Mouse (Mus musculus): ENCODE results near the gene Slc6a16.

Gene Slc6a16

GRCm38 (mm10) chr7:45312023-45312422, 71.1 kb downstream of the Slc6a16 start:
- DNase-seq (ENCODE audit: low read depth, low spot score): no peak

DNA sequence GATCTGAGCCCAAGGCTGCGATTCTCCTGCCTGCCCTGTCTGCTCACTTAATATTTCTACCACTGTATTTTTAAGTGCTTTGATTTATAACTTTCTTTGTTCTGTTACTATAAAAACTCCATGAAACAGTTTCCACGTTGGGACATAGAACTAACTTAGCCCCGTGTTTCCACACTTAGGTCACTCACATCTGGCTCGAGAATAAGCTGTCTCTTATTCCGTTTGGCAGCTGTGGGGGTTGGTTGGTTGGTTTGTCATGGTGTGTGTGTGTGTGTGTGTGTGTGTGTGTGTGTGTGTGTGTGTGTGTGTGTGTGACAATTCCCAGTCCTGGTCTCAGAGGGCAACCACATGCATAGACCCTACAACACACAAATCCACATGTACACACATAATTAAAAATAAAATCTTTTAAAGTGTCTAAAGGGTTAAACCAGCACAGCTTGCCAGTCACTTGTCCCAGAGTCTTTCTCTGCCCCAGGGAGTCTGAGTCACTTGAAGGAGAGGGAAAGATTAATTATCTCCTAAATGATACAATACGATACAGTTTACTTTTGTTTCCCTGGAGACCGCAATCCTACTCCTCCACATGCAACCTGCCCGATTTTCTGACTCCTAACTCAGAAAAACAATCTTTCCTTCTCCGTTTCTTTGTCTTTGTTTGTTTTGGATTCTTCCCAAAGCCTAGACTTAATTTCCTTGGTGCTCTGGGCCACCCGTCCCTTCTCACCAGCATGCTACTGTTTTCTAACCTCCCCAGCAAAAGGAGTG, 72.0 kb downstream of the Slc6a16 start:
- DNase-seq (ENCODE audit: low read depth, low spot score): no peak

- DNase-seq (ENCODE audit: low read depth, low spot score): no peak
These were observed 72.6 kb downstream of the Slc6a16 start for GRCm38 (mm10) chr7:45313495-45313894.

DNA sequence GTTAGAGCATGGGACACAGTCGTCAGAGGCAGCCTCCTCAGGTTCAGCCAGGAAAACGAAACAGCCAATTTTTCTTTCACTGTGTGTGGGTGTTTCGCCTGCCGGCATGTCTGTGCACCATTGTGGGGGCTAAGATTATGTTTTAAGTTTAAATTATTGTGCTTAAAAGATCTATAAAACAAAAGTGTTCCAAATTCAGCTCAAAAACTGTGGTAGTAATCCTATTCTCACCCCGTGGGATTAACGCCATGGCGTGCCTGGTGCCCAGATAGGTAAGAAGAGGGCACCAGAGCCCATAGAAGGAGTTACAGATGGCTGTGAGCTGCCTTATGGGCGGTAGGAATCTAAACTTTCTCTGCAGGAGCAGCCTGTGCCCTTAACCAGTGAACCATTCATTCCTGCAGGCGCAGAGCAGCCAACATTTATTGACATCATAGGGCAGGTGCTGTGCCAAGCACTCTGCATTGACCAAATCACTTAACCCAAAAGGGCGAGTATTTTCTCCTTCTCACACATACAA, 74.4 kb downstream of the Slc6a16 start:
- no peak for DNase-seq (ENCODE audit: low read depth, low spot score)

DNA sequence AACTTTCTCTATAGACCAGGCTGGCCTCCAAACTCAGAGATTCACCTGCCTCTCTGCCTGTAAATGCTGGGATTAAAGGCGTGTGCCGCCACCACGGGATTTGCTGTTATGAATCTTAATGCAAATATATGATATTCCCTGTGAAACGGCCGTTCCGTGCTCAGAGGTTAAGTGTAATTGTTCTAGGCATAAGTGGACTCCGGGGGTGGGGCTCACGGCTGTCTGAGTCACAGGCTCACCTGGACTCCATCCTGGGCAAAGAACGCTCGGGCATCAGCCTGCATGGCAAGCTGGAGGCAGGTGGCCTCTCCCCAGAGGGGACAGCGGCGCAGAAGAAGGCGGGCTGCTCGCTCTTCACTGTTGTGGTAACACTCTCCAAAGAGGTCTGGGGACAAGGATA, 75.7 kb downstream of the Slc6a16 start:
- DNase-seq (ENCODE audit: low read depth, low spot score): no peak

DNA sequence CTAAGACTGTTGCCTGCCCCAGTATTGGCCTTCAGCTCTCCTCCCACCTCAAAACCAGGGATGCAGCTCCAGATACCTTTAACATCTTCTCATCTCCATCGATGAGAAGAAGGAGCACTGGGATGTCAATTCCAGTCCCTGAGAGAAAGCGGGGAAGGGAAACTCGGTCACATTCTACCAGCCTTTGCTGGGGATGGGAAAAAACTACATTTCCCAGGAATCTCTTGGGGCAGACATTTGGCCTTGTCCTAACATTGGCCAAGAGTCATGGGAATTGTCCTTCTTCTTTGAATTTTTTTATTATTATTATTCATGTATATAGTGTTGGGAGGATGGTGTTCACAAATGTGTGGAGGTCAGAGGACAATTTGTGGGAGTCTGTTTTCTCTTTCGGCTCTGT, 81.4 kb downstream of the Slc6a16 start:
- no peak for DNase-seq (ENCODE audit: low read depth, low spot score)

Data from R1 (cell line).